Mouse (Mus musculus) liver, embryonic 14.5 days (tissue): ENCODE measurements around the gene Tmem200b.

ENCODE experiments used
- CTCF ChIP-seq: IDR thresholded peaks from 2 replicates; pipeline ENCODE4 v1.5.1; 2016; ENCODE audit warnings: antibody characterized with exemption, low read depth, control low read depth
- EP300 ChIP-seq: IDR thresholded peaks from 2 replicates; pipeline ENCODE4 v1.6.1; 2016; ENCODE audit warnings: antibody characterized with exemption, low read depth

DNA sequence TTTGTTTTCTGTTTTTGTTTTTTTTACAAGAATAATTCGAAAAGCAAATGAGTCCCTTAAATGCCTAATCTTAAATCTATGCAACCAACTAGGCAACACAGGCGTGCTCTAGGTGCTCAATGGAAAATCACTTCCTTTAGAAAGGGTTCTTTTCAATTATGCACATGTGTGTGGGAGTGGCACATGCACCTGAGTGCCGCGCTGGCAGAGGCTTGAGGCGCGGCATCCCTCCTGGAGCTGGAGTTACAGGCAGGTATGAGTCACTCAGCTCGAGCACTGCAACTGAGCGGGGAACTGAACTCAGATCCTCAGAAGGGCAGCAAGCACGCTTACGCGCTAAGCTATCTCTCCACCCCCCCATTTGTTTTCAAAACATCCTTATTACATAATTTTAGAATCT lies 26.3 kb downstream of the Tmem200b start:
- TF ChIP-seq CTCF (no peak), EP300 (no peak)
